Mouse (Mus musculus): ENCODE data around the gene Gpsm3.
A peak's percentile ranks its signal among the peaks of the same experiment; 100 is the strongest.

Gene Gpsm3

GRCm38 (mm10) chr17:34582528-34582927 is 7.1 kb upstream of the Gpsm3 start:
- DNase-seq (ENCODE audit: low read depth, low spot score) = no peak

- DNase-seq (ENCODE audit: low read depth, low spot score) = no peak
These were observed 6.2 kb upstream of the Gpsm3 start for GRCm38 (mm10) chr17:34583397-34583796.

- DNase-seq (ENCODE audit: low read depth, low spot score) = no peak
These were observed 5.8 kb upstream of the Gpsm3 start for GRCm38 (mm10) chr17:34583819-34584218.

- no peak for DNase-seq (ENCODE audit: low read depth, low spot score)
These were observed 4.5 kb upstream of the Gpsm3 start for GRCm38 (mm10) chr17:34585121-34585520.

- no peak for DNase-seq (ENCODE audit: low read depth, low spot score)
These were observed 3.5 kb upstream of the Gpsm3 start for GRCm38 (mm10) chr17:34585877-34586771.

GRCm38 (mm10) chr17:34586796-34587422 is 2.7 kb upstream of the Gpsm3 start:
- DNase-seq (ENCODE audit: low read depth, low spot score) = peak; percentile 85

GRCm38 (mm10) chr17:34587423-34587811 is 2.2 kb upstream of the Gpsm3 start:
- DNase-seq (ENCODE audit: low read depth, low spot score) = peak; percentile 93

- no peak for DNase-seq (ENCODE audit: low read depth, low spot score)
These were observed 1.8 kb upstream of the Gpsm3 start for GRCm38 (mm10) chr17:34587814-34588213.

GRCm38 (mm10) chr17:34588767-34589166 is 839 bp upstream of the Gpsm3 start:
- DNase-seq (ENCODE audit: low read depth, low spot score) = no peak

- DNase-seq (ENCODE audit: low read depth, low spot score) = no peak
These were observed 400 bp upstream of the Gpsm3 start for GRCm38 (mm10) chr17:34589206-34589605.

GRCm38 (mm10) chr17:34590154-34590987 is 765 bp downstream of the Gpsm3 start:
- no peak for DNase-seq (ENCODE audit: low read depth, low spot score)

GRCm38 (mm10) chr17:34591029-34591993 is 1.7 kb downstream of the Gpsm3 start, which contains the start of gene Pbx2:
Gene Pbx2, plus strand, starts transcription at chr17:34591266.
- peak; percentile 58 for DNase-seq (ENCODE audit: low read depth, low spot score)

- DNase-seq (ENCODE audit: low read depth, low spot score) = peak; percentile 79
These were observed 2.4 kb downstream of the Gpsm3 start for GRCm38 (mm10) chr17:34591994-34592375.

GRCm38 (mm10) chr17:34592581-34593549 is 3.3 kb downstream of the Gpsm3 start:
- peak; percentile 20 for DNase-seq (ENCODE audit: low read depth, low spot score)

GRCm38 (mm10) chr17:34593752-34594525 is 4.3 kb downstream of the Gpsm3 start:
- DNase-seq (ENCODE audit: low read depth, low spot score) = no peak

GRCm38 (mm10) chr17:34596098-34596497 is 6.5 kb downstream of the Gpsm3 start:
- no peak for DNase-seq (ENCODE audit: low read depth, low spot score)

- no peak for DNase-seq (ENCODE audit: low read depth, low spot score)
These were observed 8.0 kb downstream of the Gpsm3 start, which contains the start of gene Ager for GRCm38 (mm10) chr17:34597566-34598095. Gene Ager, plus strand, starts transcription at chr17:34597862.

GRCm38 (mm10) chr17:34599891-34600290 is 10.3 kb downstream of the Gpsm3 start:
- no peak for DNase-seq (ENCODE audit: low read depth, low spot score)
